Mouse (Mus musculus) midbrain, embryonic 11.5 days (tissue): ENCODE results near the gene Oscp1. TPM values are rescaled to one million over a fixed set of nuclear protein-coding genes. Genes with fewer than 3 reads are reported as not detected.
"Not testable (repeated sequence)": the region's sequence is repeated elsewhere in the genome, so short reads cannot be mapped to it uniquely, and the experiment has no call there.

Source experiments
- ATAC-seq: fragments of 200-750 bp; cut with Nextera tagmentation; 2 replicates; pipeline ENCODE4 v1.8.0; 2017; ENCODE audit warnings: moderate TSS enrichment, moderate library complexity; ENCODE audit not compliant: low FRiP score
- DNase-seq: peaks from one replicate; pipeline ENCODE4 v3.0.0; 2015; ENCODE audit warnings: low spot score; ENCODE audit errors: missing footprints
- H3K27ac ChIP-seq: fragments of 300-500 bp; sonication (generic); 2 replicates; pipeline ENCODE4 v1.5.1; 2014; ENCODE audit warnings: low read depth, low read length
- H3K27me3 ChIP-seq: fragments of 300-500 bp; sonication (generic); 2 replicates; pipeline ENCODE4 v1.6.1; 2014; ENCODE audit warnings: mild to moderate bottlenecking, low read length, moderate library complexity, mixed read lengths; ENCODE audit not compliant: control insufficient read depth, insufficient read depth
- H3K36me3 ChIP-seq: fragments of 300-500 bp; sonication (generic); 2 replicates; pipeline ENCODE4 v1.6.1; 2014; ENCODE audit warnings: mild to moderate bottlenecking, low read length, moderate library complexity, mixed read lengths; ENCODE audit not compliant: control insufficient read depth, insufficient read depth
- H3K4me1 ChIP-seq: fragments of 300-500 bp; sonication (generic); 2 replicates; pipeline ENCODE4 v1.6.1; 2014; ENCODE audit warnings: low read length; ENCODE audit not compliant: control insufficient read depth, insufficient read depth
- H3K4me2 ChIP-seq: fragments of 300-500 bp; sonication (generic); 2 replicates; pipeline ENCODE4 v1.6.1; 2014; ENCODE audit warnings: mild to moderate bottlenecking, moderate library complexity
- H3K4me3 ChIP-seq: fragments of 300-500 bp; sonication (generic); 2 replicates; pipeline ENCODE4 v1.5.1; 2014; ENCODE audit warnings: low read depth, low read length
- H3K9ac ChIP-seq: fragments of 300-500 bp; sonication (generic); 2 replicates; pipeline ENCODE4 v1.6.1; 2014; ENCODE audit warnings: low read length
- H3K9me3 ChIP-seq: fragments of 300-500 bp; sonication (generic); 2 replicates; pipeline ENCODE4 v1.6.1; 2016; ENCODE audit warnings: low read length; ENCODE audit not compliant: control insufficient read depth
- WGBS: fragments of 180-500 bp; shearing (Covaris S2); extraction: QIAGEN DNeasy Blood & Tissue Kit; methylation state at CpG from one replicate; pipeline ENCODE4 v1.1.7; 2014; 5-methylcytosine and 5-hydroxymethylcytosine counted together
- polyA plus RNA-seq: library from polyadenylated mRNA; unstranded; fragments of >200 nt; fragmentation: Nextera tagmentation; extraction: Ambion mirVana; gene quantifications from 2 replicates; pipeline ENCODE4 v1.2.1, GENCODE M21; 2014

Gene Oscp1
- polyA plus RNA-seq, 1 experiment from 2014 or later: 25.9 TPM

DNA sequence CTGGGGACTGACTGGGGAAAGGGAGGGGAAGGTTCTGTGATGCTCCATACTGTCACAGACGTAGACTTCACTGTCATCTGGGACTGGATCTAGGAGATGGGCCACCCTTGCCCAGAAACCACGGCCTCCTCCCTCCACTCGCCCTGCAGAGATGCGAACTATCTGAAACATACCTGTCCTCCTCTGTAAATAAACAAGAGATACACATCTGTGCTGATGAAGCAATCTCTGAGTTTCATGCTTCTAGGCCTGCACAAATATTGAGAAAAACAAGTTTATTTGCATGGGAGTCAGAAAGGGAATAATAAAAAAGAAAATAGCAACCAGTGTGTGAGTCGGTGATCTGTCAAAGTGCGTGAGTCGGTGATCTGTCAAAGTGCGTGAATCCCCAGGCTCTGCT lies 33.5 kb downstream of the Oscp1 start:
- DNase-seq (no peak), ATAC-seq (no peak)
- Histone ChIP-seq H3K9ac (no peak overlapping the region), H3K27me3 (no peaks in the 10 kb centered on the region), H3K27ac (no peak overlapping the region), H3K4me2 (no peak overlapping the region), H3K36me3 (no peaks in the 10 kb centered on the region), H3K4me3 (no peak overlapping the region), H3K9me3 (no peaks in the 10 kb centered on the region), H3K4me1 (no peaks in the 10 kb centered on the region)
- WGBS: 82% methylated on average over 8 of the region's 8 CpGs

DNA sequence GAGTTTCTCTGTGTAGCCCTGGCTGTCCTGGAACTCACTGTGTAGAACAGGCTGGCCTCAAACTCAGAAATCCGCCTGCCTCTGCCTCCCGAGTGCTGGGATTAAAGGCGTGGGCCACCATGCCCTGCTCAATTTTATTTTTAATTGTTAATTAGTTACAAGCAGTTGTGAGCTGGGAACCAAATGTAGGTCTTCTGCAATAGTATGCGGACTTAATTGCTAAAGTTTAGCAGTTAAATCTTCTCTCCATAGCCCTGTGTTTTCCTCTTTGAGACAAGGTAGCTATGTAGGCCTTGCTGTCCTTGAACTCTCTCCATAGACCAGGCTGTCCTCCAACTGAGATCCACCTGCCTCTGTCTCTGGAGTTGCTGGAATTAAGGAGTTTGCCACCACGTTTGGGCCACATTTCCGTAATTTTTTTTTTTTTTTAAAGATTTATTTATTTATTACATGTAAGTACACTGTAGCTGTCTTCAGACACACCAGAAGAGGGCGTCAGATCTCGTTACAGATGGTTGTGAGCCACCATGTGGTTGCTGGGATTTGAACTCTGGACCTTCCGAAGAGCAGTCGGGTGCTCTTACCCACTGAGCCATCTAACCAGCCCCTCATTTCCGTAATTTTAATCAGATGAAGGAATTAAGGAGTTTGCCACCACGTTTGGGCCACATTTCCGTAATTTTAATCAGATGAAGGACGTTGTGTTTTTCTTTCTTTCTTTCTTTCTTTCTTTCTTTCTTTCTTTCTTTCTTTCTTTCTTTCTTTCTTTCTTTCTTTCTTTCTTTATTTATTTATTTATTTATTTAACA lies 37.5 kb downstream of the Oscp1 start:
- not testable (repeated sequence) for H3K4me1 ChIP-seq, H3K27me3 ChIP-seq, H3K27ac ChIP-seq, H3K9ac ChIP-seq, H3K36me3 ChIP-seq, ATAC-seq, H3K4me2 ChIP-seq, H3K4me3 ChIP-seq, H3K9me3 ChIP-seq
- DNase-seq: peak; percentile 84
- WGBS: 58% methylated on average over 14 of the region's 14 CpGs

DNA sequence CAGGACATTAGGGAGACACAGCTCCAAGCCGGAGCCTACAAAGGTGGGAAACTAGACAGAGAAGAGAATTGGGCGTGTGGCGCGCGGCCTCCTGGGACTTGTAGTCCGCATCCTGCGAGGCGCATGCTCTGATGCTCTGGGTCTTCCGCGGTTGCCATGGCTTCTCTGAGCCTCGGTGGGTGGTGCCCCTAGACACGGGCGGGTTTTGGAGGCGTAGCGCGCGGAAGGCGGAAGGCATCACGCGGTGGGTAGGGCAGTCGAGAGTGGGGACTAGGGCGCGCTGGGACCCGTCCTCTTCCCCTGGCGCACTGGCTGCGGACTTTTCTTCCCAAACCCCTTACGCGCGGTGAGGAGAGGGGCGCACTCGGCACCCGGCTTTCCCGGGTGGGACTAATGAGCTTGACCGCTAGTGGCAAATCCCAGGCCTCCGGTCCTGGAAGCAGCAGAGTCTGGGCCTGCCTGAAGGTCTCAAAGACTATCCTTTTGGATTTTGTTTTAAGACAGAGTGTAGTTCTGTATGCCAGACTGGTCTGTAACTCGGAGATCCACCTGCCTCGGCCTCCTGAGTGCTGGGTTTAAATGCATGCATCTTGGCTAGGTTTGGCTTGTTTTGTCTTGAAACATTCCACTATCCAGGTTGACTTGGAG lies 38.2 kb downstream of the Oscp1 start, which contains the start of gene Lsm10:
Gene Lsm10, plus strand, starts transcription at position 160 of the 648 bp plus-strand sequence.
- Histone ChIP-seq H3K9me3 (no peaks in the 10 kb centered on the region), H3K4me3 (peak within 1 kb of the TSS; percentile 60), H3K36me3 (no peaks in the 10 kb centered on the region), H3K27me3 (no peaks in the 10 kb centered on the region), H3K9ac (peak within 1 kb of the TSS; percentile 79), H3K4me1 (no peaks in the 10 kb centered on the region), H3K4me2 (peak within 1 kb of the TSS; percentile 58), H3K27ac (no peak within 1 kb of the TSS; the same call in 1 of the 2 replicates)
- DNase-seq (peak; percentile 99), ATAC-seq (peak; percentile 98)
- WGBS: 4% methylated on average over 35 of the region's 37 CpGs

DNA sequence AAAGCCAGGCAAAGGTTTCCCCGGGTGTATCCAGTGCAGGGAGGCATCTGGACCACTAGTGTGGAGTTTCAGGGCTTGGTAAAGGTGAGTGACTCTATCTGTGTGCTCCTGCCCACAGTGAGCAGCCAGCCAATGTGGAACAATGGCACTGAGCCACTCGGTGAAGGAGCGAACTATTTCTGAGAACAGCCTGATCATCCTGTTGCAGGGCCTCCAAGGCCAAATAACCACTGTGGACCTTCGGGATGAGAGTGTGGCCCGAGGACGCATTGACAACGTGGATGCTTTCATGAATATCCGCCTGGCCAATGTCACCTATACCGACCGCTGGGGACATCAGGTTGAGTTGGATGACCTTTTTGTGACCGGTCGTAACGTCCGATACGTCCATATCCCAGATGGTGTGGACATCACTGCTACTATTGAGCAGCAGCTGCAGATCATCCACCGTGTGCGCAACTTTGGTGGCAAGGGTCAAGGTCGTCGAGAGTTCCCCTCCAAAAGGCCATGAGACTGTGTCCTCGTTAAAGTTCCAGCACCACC lies 39.4 kb downstream of the Oscp1 start:
- Histone ChIP-seq H3K4me1 (peaks cover 3% of the 10 kb centered on the region; the same call in 1 of the 2 replicates), H3K4me2 (no peak overlapping the region), H3K4me3 (no peak overlapping the region), H3K27ac (no peak overlapping the region), H3K36me3 (no peaks in the 10 kb centered on the region), H3K9me3 (no peaks in the 10 kb centered on the region), H3K27me3 (no peaks in the 10 kb centered on the region), H3K9ac (no peak overlapping the region)
- DNase-seq (peak; percentile 66), ATAC-seq (no peak)
- 96% methylated on average over 20 of the region's 20 CpGs for WGBS

DNA sequence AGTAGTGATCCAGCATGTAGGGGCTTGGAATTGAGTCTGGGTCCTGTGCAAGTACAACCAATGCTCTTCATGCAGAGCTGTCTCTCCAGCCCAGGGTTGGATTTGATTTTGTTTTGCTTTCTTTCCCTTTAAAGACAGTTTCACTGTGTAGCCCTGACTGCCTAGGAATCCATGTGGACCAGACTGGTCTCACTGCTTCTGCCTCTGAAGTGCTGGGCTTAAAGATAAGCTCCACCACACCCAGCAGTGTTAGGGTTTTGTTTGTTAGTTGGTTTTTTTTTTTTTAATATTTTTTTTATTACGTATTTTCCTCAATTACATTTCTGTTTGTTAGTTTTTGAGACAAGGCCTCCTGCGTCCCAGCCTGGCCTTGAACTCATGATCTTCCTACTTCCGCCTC lies 41.0 kb downstream of the Oscp1 start:
- Histone ChIP-seq H3K4me1 (peaks cover 8% of the 10 kb centered on the region), H3K27ac (no peak overlapping the region), H3K27me3 (no peaks in the 10 kb centered on the region), H3K4me3 (no peak overlapping the region), H3K4me2 (no peak overlapping the region), H3K9ac (no peak overlapping the region), H3K9me3 (no peaks in the 10 kb centered on the region), H3K36me3 (no peaks in the 10 kb centered on the region)
- DNase-seq (peak; percentile 19), ATAC-seq (no peak)
- 86% methylated on average over 3 of the region's 3 CpGs for whole genome bisulfite sequencing

DNA sequence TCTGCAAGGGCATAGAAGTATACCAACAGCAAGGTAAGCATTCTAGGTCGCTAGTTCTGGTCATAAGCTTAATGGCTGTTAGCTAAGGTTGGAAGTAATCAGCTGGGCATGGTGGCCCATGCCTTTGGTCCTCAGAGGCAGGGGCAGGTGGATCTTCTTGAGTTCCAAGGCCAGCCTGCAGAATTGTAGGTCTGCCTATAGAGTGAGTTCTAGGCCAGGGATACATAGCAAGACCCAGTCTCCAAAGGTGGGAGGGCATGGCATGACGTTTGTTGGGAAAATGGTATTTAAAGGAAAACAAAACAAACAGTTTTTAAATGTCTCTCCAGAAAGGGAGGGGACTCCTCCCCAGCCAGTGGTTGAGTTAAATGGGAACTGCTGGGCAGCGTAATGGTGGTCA lies 42.4 kb downstream of the Oscp1 start:
- H3K27me3 ChIP-seq: no peaks in the 10 kb centered on the region
- no peak overlapping the region for H3K4me2 ChIP-seq
- DNase-seq (peak; percentile 62), ATAC-seq (no peak)
- no peak overlapping the region for H3K27ac ChIP-seq
- H3K9me3 ChIP-seq: no peaks in the 10 kb centered on the region
- H3K4me1 ChIP-seq: peaks cover 17% of the 10 kb centered on the region
- H3K4me3 ChIP-seq: no peak overlapping the region
- no peak overlapping the region for H3K9ac ChIP-seq
- 84% methylated on average over 3 of the region's 3 CpGs for WGBS
- H3K36me3 ChIP-seq: no peaks in the 10 kb centered on the region

DNA sequence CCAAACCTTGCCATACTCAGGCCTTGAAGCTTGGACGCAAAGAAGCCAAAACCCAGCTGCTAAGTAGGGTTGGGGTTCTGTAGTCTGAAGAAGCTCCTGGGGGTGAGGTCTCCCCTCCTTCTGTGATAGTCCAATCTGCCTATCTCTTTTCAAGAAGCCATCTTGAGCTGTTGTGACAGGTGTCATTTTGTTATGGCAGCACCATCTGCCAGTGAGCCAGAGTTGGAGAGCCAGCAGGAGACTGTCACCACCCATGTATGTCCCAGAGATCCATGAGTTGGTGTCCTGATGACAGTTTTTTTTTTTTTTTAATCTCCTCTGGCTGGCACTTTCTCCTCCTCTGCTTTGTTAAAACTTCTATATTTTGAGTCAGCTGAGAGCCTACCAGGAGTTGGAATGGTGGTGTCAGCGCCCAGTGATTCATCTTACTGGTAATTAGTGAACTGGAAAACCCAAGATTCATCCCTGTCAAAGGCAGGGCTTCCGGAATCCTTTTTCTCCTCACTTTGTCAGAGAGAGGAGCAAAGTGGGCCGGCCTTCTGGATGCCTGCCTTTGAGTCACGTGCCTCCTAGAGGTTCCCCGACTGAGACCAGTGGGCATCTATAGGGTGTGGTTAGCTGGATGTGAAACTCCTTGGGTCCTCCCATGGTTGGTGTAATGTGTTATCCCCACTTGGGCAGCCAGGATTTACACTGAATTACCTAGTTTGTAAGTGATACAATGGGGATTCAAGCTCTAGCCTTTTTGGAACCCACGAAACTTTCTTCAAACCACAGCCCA lies 43.9 kb downstream of the Oscp1 start:
- ATAC-seq (no peak), DNase-seq (peak; percentile 81)
- Histone ChIP-seq H3K27me3 (no peaks in the 10 kb centered on the region), H3K4me2 (peak overlapping the region; percentile 72; the same call in 1 of the 2 replicates), H3K4me3 (no peak overlapping the region), H3K4me1 (peaks cover 17% of the 10 kb centered on the region), H3K36me3 (no peaks in the 10 kb centered on the region), H3K27ac (no peak overlapping the region), H3K9me3 (no peaks in the 10 kb centered on the region), H3K9ac (no peak overlapping the region)
- WGBS: 39% methylated on average over 7 of the region's 7 CpGs

DNA sequence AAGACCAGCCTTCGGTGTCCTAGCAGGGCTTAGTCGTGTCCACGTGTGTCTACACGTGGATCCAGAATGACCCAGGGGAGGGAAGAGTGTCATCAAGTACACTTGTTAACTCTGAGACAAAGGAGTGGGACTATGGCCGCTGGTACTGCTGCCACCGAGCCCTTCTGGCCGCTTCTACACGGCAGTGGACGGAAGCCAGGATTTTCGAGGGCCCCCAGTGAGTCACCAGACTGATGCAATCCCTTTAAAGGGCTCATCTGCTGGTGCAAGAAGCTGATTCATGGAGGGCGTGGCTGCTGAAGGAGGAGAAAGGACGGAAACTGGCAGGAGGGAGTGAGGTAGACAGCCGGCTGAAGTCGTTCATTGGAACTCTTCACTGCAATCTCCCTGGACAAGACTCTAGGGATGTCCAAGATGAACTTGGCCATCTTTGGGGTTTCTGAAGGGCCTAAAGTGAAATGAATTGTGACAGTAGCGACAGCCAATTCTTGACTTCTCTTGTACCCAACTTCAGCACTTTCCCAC lies 44.8 kb downstream of the Oscp1 start:
- Histone ChIP-seq H3K27ac (peak overlapping the region; percentile 45), H3K4me1 (peaks cover 23% of the 10 kb centered on the region), H3K9ac (peak overlapping the region; percentile 46), H3K36me3 (no peaks in the 10 kb centered on the region), H3K27me3 (no peaks in the 10 kb centered on the region), H3K4me3 (peak overlapping the region; percentile 90), H3K9me3 (no peaks in the 10 kb centered on the region), H3K4me2 (peak overlapping the region; percentile 72)
- ATAC-seq (peak; percentile 54; the same call in 1 of the 2 replicates), DNase-seq (peak; percentile 96)
- WGBS: 2% methylated on average over 15 of the region's 15 CpGs
